Mouse (Mus musculus) intestine, postnatal 0 days (tissue): ENCODE measurements around the gene Gm10638. TPM values are rescaled to one million over a fixed set of nuclear protein-coding genes. Genes with fewer than 3 reads are reported as not detected.

Experiments used
- ATAC-seq: fragments of 200-750 bp; cut with Nextera tagmentation; 2 replicates; pipeline ENCODE4 v1.8.0; 2017; ENCODE audit warnings: mild to moderate bottlenecking, moderate TSS enrichment, moderate library complexity
- H3K27ac ChIP-seq: fragments of 300-500 bp; sonication (generic); 2 replicates; pipeline ENCODE4 v1.5.1; 2014; ENCODE audit warnings: mild to moderate bottlenecking, low read depth, low read length, moderate library complexity
- H3K27me3 ChIP-seq: fragments of 300-500 bp; sonication (generic); replicated peaks from 2 replicates; pipeline ENCODE4 v1.6.1; 2014; ENCODE audit warnings: low read length, mixed read lengths; ENCODE audit not compliant: control insufficient read depth, insufficient read depth
- H3K36me3 ChIP-seq: fragments of 300-500 bp; sonication (generic); 2 replicates; pipeline ENCODE4 v1.6.1; 2014; ENCODE audit warnings: mild to moderate bottlenecking, moderate library complexity; ENCODE audit not compliant: control insufficient read depth, insufficient read depth
- H3K4me1 ChIP-seq: fragments of 300-500 bp; sonication (generic); replicated peaks from 2 replicates; pipeline ENCODE4 v1.6.1; 2014; ENCODE audit warnings: antibody characterized with exemption, low read length, mixed read lengths; ENCODE audit not compliant: control insufficient read depth, insufficient read depth
- H3K4me2 ChIP-seq: fragments of 300-500 bp; sonication (generic); replicated peaks from 2 replicates; pipeline ENCODE4 v1.6.1; 2014; ENCODE audit warnings: low read depth, mild to moderate bottlenecking, moderate library complexity
- H3K4me3 ChIP-seq: fragments of 300-500 bp; sonication (generic); 2 replicates; pipeline ENCODE4 v1.5.1; 2014; ENCODE audit warnings: low read depth, low read length
- H3K9ac ChIP-seq: fragments of 300-500 bp; sonication (generic); 2 replicates; pipeline ENCODE4 v1.6.1; 2014; ENCODE audit warnings: mild to moderate bottlenecking, low read depth, low read length
- H3K9me3 ChIP-seq: fragments of 300-500 bp; sonication (generic); 2 replicates; pipeline ENCODE4 v1.6.1; 2016; ENCODE audit warnings: mixed run types; ENCODE audit not compliant: control insufficient read depth
- CTCF ChIP-seq: sonication (generic); IDR thresholded peaks from 2 replicates; pipeline ENCODE4 v1.5.1; 2016; ENCODE audit warnings: low read depth, mild to moderate bottlenecking, control low read depth, antibody characterized with exemption, moderate library complexity
- WGBS: fragments of 180-500 bp; shearing (Covaris S2); extraction: QIAGEN DNeasy Blood & Tissue Kit; methylation state at CpG from one replicate; pipeline ENCODE4 v1.1.7; 2014; 5-methylcytosine and 5-hydroxymethylcytosine counted together
- polyA plus RNA-seq: library from polyadenylated mRNA; unstranded; fragments of >200 nt; fragmentation: Nextera tagmentation; extraction: Ambion mirVana; gene quantifications from 2 replicates; pipeline ENCODE4 v1.2.1, GENCODE M21; 2015

Gm10638 gene
- polyA plus RNA-seq, 1 experiment from 2014 or later: 4.3 TPM

- no peak for TF ChIP-seq CTCF
- WGBS: 65% methylated on average over 12 of the region's 12 CpGs
These were observed 42.5 kb downstream of the Gm10638 start for GRCm38 (mm10) chr8:86787891-86788420.

GRCm38 (mm10) chr8:86789576-86789975, 44.1 kb downstream of the Gm10638 start:
- Histone ChIP-seq H3K9me3 (no peaks in the 10 kb centered on the region), H3K27me3 (no peaks in the 10 kb centered on the region), H3K4me3 (no peak overlapping the region), H3K27ac (no peak overlapping the region), H3K4me2 (no peak overlapping the region), H3K9ac (no peak overlapping the region), H3K4me1 (peaks cover 4% of the 10 kb centered on the region; the same call in 1 of the 2 replicates), H3K36me3 (no peaks in the 10 kb centered on the region)
- ATAC-seq: peak; percentile 61
- no peak for TF ChIP-seq CTCF
- WGBS: 50% methylated on average over 1 of the region's 1 CpGs

More at GRCm38 (mm10) chr8:86787891-86788420, 42.5 kb downstream of the Gm10638 start:
- Histone ChIP-seq H3K27ac (no peak overlapping the region), H3K4me1 (peaks cover 4% of the 10 kb centered on the region; the same call in 1 of the 2 replicates), H3K36me3 (no peaks in the 10 kb centered on the region), H3K9ac (no peak overlapping the region), H3K27me3 (no peaks in the 10 kb centered on the region), H3K9me3 (no peaks in the 10 kb centered on the region), H3K4me3 (no peak overlapping the region), H3K4me2 (no peak overlapping the region)
- no peak for ATAC-seq

GRCm38 (mm10) chr8:86791542-86791941, 46.0 kb downstream of the Gm10638 start:
- Histone ChIP-seq H3K9me3 (no peaks in the 10 kb centered on the region), H3K27ac (no peak overlapping the region; the same call in 1 of the 2 replicates), H3K36me3 (no peaks in the 10 kb centered on the region), H3K4me1 (peaks cover 4% of the 10 kb centered on the region; the same call in 1 of the 2 replicates), H3K4me2 (no peak overlapping the region), H3K27me3 (no peaks in the 10 kb centered on the region), H3K9ac (no peak overlapping the region), H3K4me3 (no peak overlapping the region)
- 41% methylated on average over 6 of the region's 6 CpGs for WGBS
- peak; percentile 62 for ATAC-seq
- no peak for TF ChIP-seq CTCF

GRCm38 (mm10) chr8:86794716-86795115, 49.2 kb downstream of the Gm10638 start:
- Histone ChIP-seq H3K4me2 (no peak overlapping the region), H3K27ac (no peak overlapping the region), H3K9ac (no peak overlapping the region), H3K36me3 (no peaks in the 10 kb centered on the region), H3K4me3 (no peak overlapping the region), H3K4me1 (peaks cover 4% of the 10 kb centered on the region; the same call in 1 of the 2 replicates), H3K27me3 (no peaks in the 10 kb centered on the region), H3K9me3 (no peaks in the 10 kb centered on the region)
- 54% methylated on average over 6 of the region's 6 CpGs for whole genome bisulfite sequencing
- TF ChIP-seq CTCF: no peak
- ATAC-seq: no peak

Other genes starting within 250 kb of the Gm10638 start
- gene Abcc12, start 165.0 kb upstream of the Gm10638 start, polyA plus RNA-seq: 0.07 TPM in 1 of 2 replicates, not detected in the other
- 53.5 and 56.7 TPM in 2 replicates for gene Lonp2, start 121.7 kb upstream of the Gm10638 start, polyA plus RNA-seq
- gene Siah1a, start 235 bp downstream of the Gm10638 start, polyA plus RNA-seq: 26.3 and 26.5 TPM in 2 replicates
- 5.4 and 6.2 TPM in 2 replicates for gene N4bp1, start 139.6 kb downstream of the Gm10638 start, polyA plus RNA-seq